Mouse (Mus musculus) macrophage (primary cell): ENCODE data around the gene Rogdi. TPM values are rescaled to one million over a fixed set of nuclear protein-coding genes. Genes with fewer than 3 reads are reported as not detected.

Experiments used
- H3K27ac ChIP-seq: fragments of 350-480 bp; formaldehyde crosslinking; 2 replicates; pipeline ENCODE4 v1.9.0; 2021
- H3K36me3 ChIP-seq: fragments of 350-480 bp; formaldehyde crosslinking; 2 replicates; pipeline ENCODE4 v1.9.0; 2021; ENCODE audit errors: inconsistent target
- H3K4me3 ChIP-seq: fragments of 350-480 bp; formaldehyde crosslinking; 2 replicates; pipeline ENCODE4 v1.9.0; 2021; ENCODE audit errors: inconsistent target
- H3K79me2 ChIP-seq: fragments of 350-480 bp; formaldehyde crosslinking; 2 replicates; pipeline ENCODE4 v1.9.0; 2021; ENCODE audit errors: inconsistent target
- WGBS: methylation state at CpG from one replicate; pipeline ENCODE4 v1.1.7; 2026; ENCODE audit warnings: inconsistent platforms; ENCODE audit not compliant: missing documents; 5-methylcytosine and 5-hydroxymethylcytosine counted together
- polyA plus RNA-seq: library from polyadenylated mRNA; stranded (reverse); fragments of 250-400 nt; gene quantifications from 3 replicates; pipeline ENCODE4 v1.2.4, GENCODE M21; 2018; ENCODE audit warnings: inconsistent platforms
- total RNA-seq, 78 experiments: library from RNA; depleted of rRNA; stranded (reverse); fragments of 250-400 nt; gene quantifications; 1 replicate in 9 of 78; 2 replicates in 24 of 78; 3 replicates in 43 of 78; 4 replicates in 2 of 78; pipeline ENCODE4 v1.2.4; 2018; ENCODE audit warnings: inconsistent platforms in 56 of 78

Rogdi gene
- 10 to 100 TPM in 19 of 26 experiments, 1 to 10 TPM in 7; 3.7 to 46.6 (median 20.6) TPM for total RNA-seq (2018; cell fraction: chromatin; rRNA removed)
- total RNA-seq (2018; cell fraction: cytosol; rRNA removed): 10 to 100 TPM in 15 of 26 experiments, 1 to 10 TPM in 11; 6.3 to 16.4 (median 11.0) TPM
- 10 to 100 TPM in 20 of 26 experiments, 1 to 10 TPM in 6; 4.1 to 44.8 (median 16.4) TPM for total RNA-seq (2018; cell fraction: nucleus; rRNA removed)
- 10.0 to 27.5 TPM (median 22.6 TPM) in 3 replicates for polyA plus RNA-seq

- Histone ChIP-seq H3K36me3 (peaks cover 34% of the 10 kb centered on the region), H3K27ac (no peak within 1 kb of the TSS), H3K79me2 (no peaks in the 10 kb centered on the region), H3K4me3 (peak within 1 kb of the TSS; percentile 37)
- WGBS: under 1% methylated on average over 63 of the region's 63 CpGs
These were observed at the start of gene Rogdi for GRCm38 (mm10) chr16:5013054-5013838. Rogdi (minus strand) TSS chr16:5013553.

DNA sequence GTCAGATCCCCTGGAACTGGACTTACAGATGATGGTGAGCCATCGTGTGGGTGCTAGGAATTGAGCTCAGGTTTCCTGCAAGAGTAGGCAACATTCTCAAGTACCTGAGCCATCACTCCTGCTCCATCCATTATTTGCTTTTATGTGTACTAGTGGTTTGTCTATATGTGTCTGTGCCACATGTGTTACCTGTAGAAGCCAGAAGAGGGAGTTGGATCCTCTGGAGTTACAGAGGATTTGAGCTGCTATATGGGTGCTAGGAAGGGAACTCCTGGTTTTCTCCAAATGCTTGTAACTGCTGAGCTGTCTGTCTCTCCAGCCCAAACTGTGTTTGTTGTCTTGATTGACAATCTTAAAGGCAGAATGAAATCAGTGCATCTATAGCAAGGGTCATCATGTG is 44.8 kb upstream of the Rogdi start:
- Histone ChIP-seq H3K27ac (no peak overlapping the region), H3K36me3 (peaks cover 46% of the 10 kb centered on the region), H3K79me2 (peaks cover 85% of the 10 kb centered on the region), H3K4me3 (no peak overlapping the region)
- 92% methylated on average over 1 of the region's 1 CpGs for WGBS

GRCm38 (mm10) chr16:5050251-5051110 is 37.1 kb upstream of the Rogdi start:
- Histone ChIP-seq H3K4me3 (peak overlapping the region; percentile 80), H3K36me3 (peaks cover 25% of the 10 kb centered on the region), H3K79me2 (peaks cover 90% of the 10 kb centered on the region), H3K27ac (peak overlapping the region; percentile 28; the same call in 1 of the 2 replicates)
- under 1% methylated on average over 78 of the region's 78 CpGs for WGBS

GRCm38 (mm10) chr16:5049774-5050234 is 36.5 kb upstream of the Rogdi start, which contains the start of the genes Glyr1 and Ubn1:
Glyr1 (minus strand) TSS chr16:5049863.
Ubn1 (plus strand) TSS chr16:5050057.
- Histone ChIP-seq H3K79me2 (peaks cover 90% of the 10 kb centered on the region), H3K36me3 (peaks cover 29% of the 10 kb centered on the region)
- WGBS: under 1% methylated on average over 52 of the region's 56 CpGs

GRCm38 (mm10) chr16:5049182-5049773 is 35.9 kb upstream of the Rogdi start:
- WGBS: 2% methylated on average over 37 of the region's 38 CpGs
- Histone ChIP-seq H3K79me2 (peaks cover 90% of the 10 kb centered on the region), H3K36me3 (peaks cover 33% of the 10 kb centered on the region), H3K4me3 (peak overlapping the region; percentile 96), H3K27ac (peak overlapping the region; percentile 78)

More at GRCm38 (mm10) chr16:5049774-5050234, 36.5 kb upstream of the Rogdi start, which contains the start of the genes Glyr1 and Ubn1:
- H3K27ac ChIP-seq: peak within 1 kb of the TSS; percentile 78
- H3K4me3 ChIP-seq: peak within 1 kb of the TSS; percentile 96

- peaks cover 64% of the 10 kb centered on the region for H3K36me3 ChIP-seq
- peaks cover 78% of the 10 kb centered on the region for H3K79me2 ChIP-seq
- no peak overlapping the region for H3K4me3 ChIP-seq
- H3K27ac ChIP-seq: no peak overlapping the region
- WGBS: 94% methylated on average over 3 of the region's 3 CpGs
These were observed 32.0 kb upstream of the Rogdi start for GRCm38 (mm10) chr16:5045322-5045721.

GRCm38 (mm10) chr16:5036649-5037234 is 23.4 kb upstream of the Rogdi start:
- Histone ChIP-seq H3K4me3 (no peak overlapping the region), H3K36me3 (peaks cover 95% of the 10 kb centered on the region), H3K27ac (no peak overlapping the region), H3K79me2 (peaks cover 26% of the 10 kb centered on the region; the same call in 1 of the 2 replicates)
- 93% methylated on average over 5 of the region's 5 CpGs for WGBS

DNA sequence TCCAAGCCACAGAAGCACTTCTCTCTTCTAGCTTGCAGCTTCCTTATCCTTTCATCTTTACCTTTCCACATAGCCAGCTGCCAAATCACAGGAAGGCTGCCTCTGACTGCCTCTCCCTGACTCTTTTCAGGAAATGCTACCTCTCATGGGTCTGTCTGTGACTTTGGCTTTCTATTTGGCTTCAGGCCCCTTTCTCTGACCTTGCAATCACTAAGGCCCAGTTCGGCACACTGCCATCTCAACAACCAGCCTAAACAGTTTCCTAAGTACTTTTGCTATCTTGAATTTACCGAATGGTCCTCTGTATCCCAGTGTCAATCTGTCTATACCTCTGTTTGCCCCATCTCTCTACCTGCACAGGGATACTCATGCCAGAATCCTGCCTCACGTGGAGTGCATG is 22.2 kb upstream of the Rogdi start:
- H3K79me2 ChIP-seq: peaks cover 16% of the 10 kb centered on the region; the same call in 1 of the 2 replicates
- WGBS: 98% methylated on average over 3 of the region's 3 CpGs
- no peak overlapping the region for H3K27ac ChIP-seq
- no peak overlapping the region for H3K4me3 ChIP-seq
- peaks cover 95% of the 10 kb centered on the region for H3K36me3 ChIP-seq

GRCm38 (mm10) chr16:5029847-5030246 is 16.5 kb upstream of the Rogdi start:
- peaks cover 92% of the 10 kb centered on the region for H3K36me3 ChIP-seq
- H3K4me3 ChIP-seq: no peak overlapping the region
- H3K27ac ChIP-seq: no peak overlapping the region
- WGBS: 30% methylated on average over 2 of the region's 2 CpGs
- no peaks in the 10 kb centered on the region; the same call in 1 of the 2 replicates for H3K79me2 ChIP-seq

- Histone ChIP-seq H3K36me3 (peaks cover 96% of the 10 kb centered on the region), H3K27ac (no peak overlapping the region), H3K4me3 (no peak overlapping the region), H3K79me2 (no peaks in the 10 kb centered on the region)
- WGBS: 100% methylated on average over 2 of the region's 3 CpGs
These were observed 10.7 kb upstream of the Rogdi start for GRCm38 (mm10) chr16:5024021-5024420.

DNA sequence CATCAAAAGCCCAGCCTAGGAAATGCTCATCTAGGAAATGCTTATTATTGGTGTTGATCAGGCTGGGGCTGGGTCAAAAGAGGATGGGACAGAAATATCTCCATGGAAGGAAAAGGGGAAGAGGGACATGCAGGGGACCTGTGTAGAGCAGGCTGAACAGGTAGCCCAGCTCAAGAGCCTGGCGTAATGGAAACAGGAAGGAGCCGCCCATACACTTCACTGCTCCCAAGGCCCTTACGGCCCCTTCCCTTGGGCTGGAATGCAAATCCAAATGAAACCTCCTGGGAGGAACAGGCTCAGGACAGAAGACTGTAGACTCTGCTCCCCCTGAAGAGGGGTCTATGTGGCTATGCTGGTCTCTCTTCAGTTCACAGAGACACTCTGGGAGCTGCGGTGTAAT is 1.2 kb upstream of the Rogdi start:
- 88% methylated on average over 4 of the region's 4 CpGs for WGBS
- no peaks in the 10 kb centered on the region for H3K79me2 ChIP-seq
- no peak overlapping the region for H3K4me3 ChIP-seq
- H3K36me3 ChIP-seq: peaks cover 47% of the 10 kb centered on the region
- H3K27ac ChIP-seq: no peak overlapping the region

DNA sequence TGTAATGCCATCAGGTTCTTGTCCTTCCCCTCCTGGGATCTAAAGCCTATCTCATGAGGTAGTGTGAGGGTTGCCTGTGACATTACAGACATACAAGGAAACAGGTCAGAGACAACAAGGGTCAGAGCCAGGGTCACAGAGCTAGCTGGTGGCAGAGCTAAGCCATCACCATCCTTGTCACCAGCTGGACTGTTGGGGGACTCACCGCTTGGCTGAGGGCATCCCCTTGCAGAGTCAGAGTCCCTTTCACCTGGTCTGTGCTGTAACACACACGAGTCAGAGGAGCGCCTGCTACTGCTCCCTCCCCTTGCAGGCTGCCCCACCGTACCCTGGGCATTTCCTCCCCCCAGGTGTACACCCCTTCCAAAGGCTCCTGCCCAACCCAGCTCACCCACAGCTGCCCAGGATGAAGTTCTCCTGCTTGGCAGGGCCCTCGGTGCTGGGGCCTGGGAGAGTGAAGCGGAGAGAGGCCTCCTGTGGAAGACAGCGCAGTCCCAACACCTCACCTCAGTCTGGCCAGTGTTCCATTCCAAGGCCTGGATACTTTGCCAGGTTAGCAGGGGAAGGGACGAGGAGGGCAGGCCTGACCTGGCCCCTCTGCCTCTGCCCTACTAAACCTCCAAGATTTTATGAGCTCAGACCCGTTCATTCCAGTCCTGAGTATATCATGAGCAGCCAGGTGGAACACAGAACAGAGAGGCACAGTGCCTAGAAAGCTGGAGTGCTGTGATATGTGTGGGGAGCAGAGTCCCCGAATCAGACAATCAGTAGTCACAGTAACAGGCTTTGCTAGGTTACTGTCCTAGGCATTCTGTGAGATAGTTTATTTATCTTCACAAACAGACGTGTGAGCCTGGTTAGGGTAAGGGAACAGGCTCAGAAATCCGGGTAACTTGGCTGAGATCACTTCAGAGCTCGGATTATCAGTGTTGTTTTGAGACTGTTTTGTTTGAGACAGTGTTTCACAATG is 1.0 kb downstream of the Rogdi start:
- Histone ChIP-seq H3K79me2 (no peaks in the 10 kb centered on the region), H3K36me3 (peaks cover 25% of the 10 kb centered on the region), H3K27ac (no peak overlapping the region), H3K4me3 (peak overlapping the region; percentile 37; the same call in 1 of the 2 replicates)
- WGBS: 66% methylated on average over 13 of the region's 13 CpGs

DNA sequence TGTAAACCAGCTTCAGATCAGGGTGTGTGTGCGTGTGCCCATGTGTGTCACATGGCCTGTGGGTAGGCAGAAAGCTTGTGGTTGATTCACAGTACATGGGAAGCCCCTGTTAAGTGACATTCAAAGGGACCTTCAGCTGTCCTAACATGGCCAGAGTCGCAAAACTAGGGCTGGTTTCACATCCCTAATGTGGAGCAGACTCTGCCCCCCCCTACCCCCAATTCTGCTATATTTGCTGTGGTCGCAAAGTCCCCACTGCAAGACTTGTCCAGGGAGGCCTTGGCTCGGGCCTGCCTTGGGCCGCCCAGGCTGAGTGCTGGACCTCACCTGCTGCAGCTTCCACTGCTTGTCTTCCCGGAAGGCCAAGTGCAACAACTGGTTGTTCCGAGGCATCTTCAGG is 2.1 kb downstream of the Rogdi start:
- WGBS: 20% methylated on average over 6 of the region's 7 CpGs
- Histone ChIP-seq H3K4me3 (no peak overlapping the region), H3K27ac (0 out of 2 replicates have a peak overlapping the region, but pooled peaks have one; percentile 7), H3K36me3 (peaks cover 15% of the 10 kb centered on the region; the same call in 1 of the 2 replicates), H3K79me2 (no peaks in the 10 kb centered on the region)
